Mouse (Mus musculus): Measurements from ENCODE around the gene Dock4.

GRCm38 (mm10) chr12:40645869-40646268 lies 200.1 kb downstream of the Dock4 start:
- TF ChIP-seq POLR2A (IDR thresholded peaks at IDR 0.05; ENCODE audit: low read depth, low read length): no peak
- no peak for TF ChIP-seq USF1 (IDR thresholded peaks at IDR 0.05; ENCODE audit: low read depth, low read length)
- no peak for TF ChIP-seq ZNF384 (IDR thresholded peaks at IDR 0.05; ENCODE audit: low read depth, low read length)
- no peak for TF ChIP-seq JUND (conservative IDR thresholded peaks at IDR 0.05; ENCODE audit: low read depth, low read length)
- no peak for TF ChIP-seq MAX (IDR thresholded peaks at IDR 0.05; ENCODE audit: low read length)
- no peak for TF ChIP-seq E2F4 (IDR thresholded peaks at IDR 0.05; ENCODE audit: insufficient replicate concordance, low read depth, low read length)
- no peak for TF ChIP-seq MXI1 (IDR thresholded peaks at IDR 0.05; ENCODE audit: low read depth, low read length)
- no peak for TF ChIP-seq EP300 (IDR thresholded peaks at IDR 0.05; ENCODE audit: low read length)
- TF ChIP-seq GABPA (IDR thresholded peaks at IDR 0.05; ENCODE audit: insufficient replicate concordance, low read depth, low read length): no peak

Measured in CH12.LX (cell line).